Mouse (Mus musculus): ENCODE measurements around the gene Susd3. TPM values are rescaled to one million over a fixed set of nuclear protein-coding genes. Genes with fewer than 3 reads are reported as not detected.

Susd3 gene
- polyA plus RNA-seq, 1 experiment from 2014 or later = 1.2 TPM

DNA sequence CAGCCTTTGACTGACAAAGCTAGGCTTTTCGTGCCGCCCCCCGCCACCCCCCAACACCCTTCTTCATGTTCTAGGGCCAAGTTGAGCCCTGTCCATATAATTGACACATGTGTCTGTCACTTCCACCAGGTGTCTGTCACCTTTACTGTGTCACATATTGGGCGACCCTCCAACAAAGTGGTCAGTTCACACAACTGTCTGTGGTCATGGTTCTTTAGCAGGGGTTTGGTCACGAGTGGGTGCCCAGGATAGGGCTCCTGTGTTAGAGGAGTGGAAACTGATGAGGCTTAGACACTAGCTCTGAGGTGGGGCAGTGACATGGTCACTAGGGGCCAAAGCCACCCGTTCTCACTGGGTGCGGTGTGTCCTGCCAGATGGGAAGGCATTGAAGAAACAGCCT lies 48.6 kb downstream of the Susd3 start:
- Histone ChIP-seq H3K9me3 (ENCODE audit: control insufficient read depth, low read length) (no peaks in the 10 kb centered on the region), H3K4me1 (ENCODE audit: control insufficient read depth, insufficient read depth, low read length) (no peaks in the 10 kb centered on the region), H3K9ac (ENCODE audit: low read length) (no peak overlapping the region), H3K4me2 (ENCODE audit: low read depth, severe bottlenecking) (no peak overlapping the region), H3K36me3 (ENCODE audit: control insufficient read depth, insufficient read depth, low read length) (no peaks in the 10 kb centered on the region), H3K27me3 (ENCODE audit: control insufficient read depth, insufficient read depth, low read length) (no peaks in the 10 kb centered on the region), H3K27ac (replicated peaks; ENCODE audit: low read depth, low read length) (no peak overlapping the region), H3K4me3 (ENCODE audit: low read depth, low read length) (no peak overlapping the region)
- WGBS = 93% methylated on average over 7 of the region's 7 CpGs
- ATAC-seq (ENCODE audit: insufficient number of reproducible peaks, low FRiP score, low TSS enrichment, low read depth) = no peak
- no peak for DNase-seq (ENCODE audit: low spot score)

- Histone ChIP-seq H3K36me3 (ENCODE audit: control insufficient read depth, insufficient read depth, low read length) (no peaks in the 10 kb centered on the region), H3K9ac (ENCODE audit: low read length) (no peak overlapping the region), H3K4me3 (ENCODE audit: low read depth, low read length) (no peak overlapping the region), H3K27ac (replicated peaks; ENCODE audit: low read depth, low read length) (no peak overlapping the region), H3K9me3 (ENCODE audit: control insufficient read depth, low read length) (no peaks in the 10 kb centered on the region), H3K4me1 (ENCODE audit: control insufficient read depth, insufficient read depth, low read length) (no peaks in the 10 kb centered on the region), H3K4me2 (ENCODE audit: low read depth, severe bottlenecking) (no peak overlapping the region), H3K27me3 (ENCODE audit: control insufficient read depth, insufficient read depth, low read length) (no peaks in the 10 kb centered on the region)
- ATAC-seq (ENCODE audit: insufficient number of reproducible peaks, low FRiP score, low TSS enrichment, low read depth) = no peak
- DNase-seq (ENCODE audit: low spot score) = no peak
- WGBS = 90% methylated on average over 9 of the region's 9 CpGs
Measured at GRCm38 (mm10) chr13:49198734-49199133, 49.8 kb downstream of the Susd3 start.

DNA sequence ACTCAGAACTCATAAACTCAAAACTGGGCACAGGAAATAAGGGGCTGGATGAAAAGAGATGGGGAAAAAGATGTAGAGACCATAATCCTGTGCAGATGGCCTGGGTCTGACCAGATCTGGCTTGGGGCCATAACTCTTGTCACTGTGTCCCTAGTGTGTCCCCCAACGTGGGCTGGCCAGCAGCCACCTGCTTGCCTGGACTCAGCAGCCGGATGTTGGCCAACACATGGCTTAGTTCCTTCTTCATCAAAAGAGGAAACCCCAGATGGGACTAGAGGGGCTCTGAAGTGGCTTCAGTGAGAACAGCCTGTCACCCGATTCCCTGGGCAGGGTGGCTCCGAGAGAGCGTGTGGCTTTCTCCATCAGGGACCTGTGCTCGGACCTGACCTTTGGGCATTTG lies 51.7 kb downstream of the Susd3 start:
- Histone ChIP-seq H3K4me2 (ENCODE audit: low read depth, severe bottlenecking) (no peak overlapping the region), H3K27me3 (ENCODE audit: control insufficient read depth, insufficient read depth, low read length) (no peaks in the 10 kb centered on the region), H3K9me3 (ENCODE audit: control insufficient read depth, low read length) (no peaks in the 10 kb centered on the region), H3K27ac (replicated peaks; ENCODE audit: low read depth, low read length) (no peak overlapping the region), H3K36me3 (ENCODE audit: control insufficient read depth, insufficient read depth, low read length) (no peaks in the 10 kb centered on the region), H3K4me3 (ENCODE audit: low read depth, low read length) (no peak overlapping the region), H3K9ac (ENCODE audit: low read length) (no peak overlapping the region), H3K4me1 (ENCODE audit: control insufficient read depth, insufficient read depth, low read length) (no peaks in the 10 kb centered on the region)
- ATAC-seq (ENCODE audit: insufficient number of reproducible peaks, low FRiP score, low TSS enrichment, low read depth) (no peak), DNase-seq (ENCODE audit: low spot score) (no peak)
- WGBS = 82% methylated on average over 6 of the region's 6 CpGs

DNA sequence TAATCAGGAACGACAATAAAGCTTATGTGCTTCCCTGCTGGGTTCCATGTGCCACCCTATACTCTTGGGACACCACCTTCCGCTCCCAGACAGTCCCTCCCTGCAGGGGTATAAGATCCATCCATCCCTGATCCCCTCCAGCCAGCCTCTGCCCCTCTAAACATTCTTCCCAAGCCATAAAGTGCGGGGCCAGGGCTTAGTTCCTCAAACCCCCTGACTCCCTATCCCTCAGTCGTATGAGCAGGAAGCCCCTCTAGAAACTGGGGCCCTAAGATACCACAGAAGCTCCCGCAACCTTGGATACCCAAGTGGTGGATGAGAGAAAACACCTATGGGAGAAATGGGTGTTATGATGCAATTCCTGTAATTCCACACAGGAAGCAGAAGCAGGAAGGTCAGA lies 52.3 kb downstream of the Susd3 start:
- Histone ChIP-seq H3K9ac (ENCODE audit: low read length) (no peak overlapping the region), H3K9me3 (ENCODE audit: control insufficient read depth, low read length) (no peaks in the 10 kb centered on the region), H3K4me1 (ENCODE audit: control insufficient read depth, insufficient read depth, low read length) (peaks cover 1% of the 10 kb centered on the region; the same call in 1 of the 2 replicates), H3K27ac (replicated peaks; ENCODE audit: low read depth, low read length) (no peak overlapping the region), H3K4me2 (ENCODE audit: low read depth, severe bottlenecking) (no peak overlapping the region), H3K27me3 (ENCODE audit: control insufficient read depth, insufficient read depth, low read length) (no peaks in the 10 kb centered on the region), H3K36me3 (ENCODE audit: control insufficient read depth, insufficient read depth, low read length) (no peaks in the 10 kb centered on the region), H3K4me3 (ENCODE audit: low read depth, low read length) (no peak overlapping the region)
- DNase-seq (ENCODE audit: low spot score) (no peak), ATAC-seq (ENCODE audit: insufficient number of reproducible peaks, low FRiP score, low TSS enrichment, low read depth) (no peak)
- 79% methylated on average over 5 of the region's 5 CpGs for WGBS

- Histone ChIP-seq H3K27me3 (ENCODE audit: control insufficient read depth, insufficient read depth, low read length) (no peaks in the 10 kb centered on the region), H3K4me2 (ENCODE audit: low read depth, severe bottlenecking) (no peak overlapping the region), H3K9me3 (ENCODE audit: control insufficient read depth, low read length) (no peaks in the 10 kb centered on the region), H3K4me3 (ENCODE audit: low read depth, low read length) (no peak overlapping the region), H3K4me1 (ENCODE audit: control insufficient read depth, insufficient read depth, low read length) (peaks cover 3% of the 10 kb centered on the region; the same call in 1 of the 2 replicates), H3K27ac (replicated peaks; ENCODE audit: low read depth, low read length) (no peak overlapping the region), H3K36me3 (ENCODE audit: control insufficient read depth, insufficient read depth, low read length) (no peaks in the 10 kb centered on the region), H3K9ac (ENCODE audit: low read length) (no peak overlapping the region)
- DNase-seq (ENCODE audit: low spot score) = no peak
- 90% methylated on average over 7 of the region's 7 CpGs for WGBS
- ATAC-seq (ENCODE audit: insufficient number of reproducible peaks, low FRiP score, low TSS enrichment, low read depth) = no peak
Measured at GRCm38 (mm10) chr13:49195651-49196050, 52.9 kb downstream of the Susd3 start.

GRCm38 (mm10) chr13:49194811-49195210 lies 53.7 kb downstream of the Susd3 start:
- no peaks in the 10 kb centered on the region for H3K27me3 ChIP-seq (ENCODE audit: control insufficient read depth, insufficient read depth, low read length)
- H3K36me3 ChIP-seq (ENCODE audit: control insufficient read depth, insufficient read depth, low read length) = no peaks in the 10 kb centered on the region
- no peaks in the 10 kb centered on the region for H3K9me3 ChIP-seq (ENCODE audit: control insufficient read depth, low read length)
- WGBS = 91% methylated on average over 13 of the region's 13 CpGs
- DNase-seq (ENCODE audit: low spot score) (no peak), ATAC-seq (ENCODE audit: insufficient number of reproducible peaks, low FRiP score, low TSS enrichment, low read depth) (no peak)
- no peak overlapping the region for H3K4me3 ChIP-seq (ENCODE audit: low read depth, low read length)
- H3K27ac ChIP-seq (replicated peaks; ENCODE audit: low read depth, low read length) = no peak overlapping the region
- no peak overlapping the region for H3K9ac ChIP-seq (ENCODE audit: low read length)
- H3K4me1 ChIP-seq (ENCODE audit: control insufficient read depth, insufficient read depth, low read length) = peaks cover 3% of the 10 kb centered on the region; the same call in 1 of the 2 replicates
- no peak overlapping the region for H3K4me2 ChIP-seq (ENCODE audit: low read depth, severe bottlenecking)

- Histone ChIP-seq H3K9me3 (ENCODE audit: control insufficient read depth, low read length) (no peaks in the 10 kb centered on the region), H3K27ac (replicated peaks; ENCODE audit: low read depth, low read length) (no peak overlapping the region), H3K36me3 (ENCODE audit: control insufficient read depth, insufficient read depth, low read length) (no peaks in the 10 kb centered on the region), H3K27me3 (ENCODE audit: control insufficient read depth, insufficient read depth, low read length) (no peaks in the 10 kb centered on the region), H3K4me2 (ENCODE audit: low read depth, severe bottlenecking) (no peak overlapping the region), H3K4me1 (ENCODE audit: control insufficient read depth, insufficient read depth, low read length) (peaks cover 4% of the 10 kb centered on the region), H3K9ac (ENCODE audit: low read length) (no peak overlapping the region), H3K4me3 (ENCODE audit: low read depth, low read length) (no peak overlapping the region)
- ATAC-seq (ENCODE audit: insufficient number of reproducible peaks, low FRiP score, low TSS enrichment, low read depth) (no peak), DNase-seq (ENCODE audit: low spot score) (no peak)
- WGBS = 96% methylated on average over 17 of the region's 17 CpGs
Measured at GRCm38 (mm10) chr13:49193650-49194049, 54.9 kb downstream of the Susd3 start.

GRCm38 (mm10) chr13:49192156-49192855 lies 56.2 kb downstream of the Susd3 start:
- Histone ChIP-seq H3K4me2 (ENCODE audit: low read depth, severe bottlenecking) (no peak overlapping the region), H3K27ac (replicated peaks; ENCODE audit: low read depth, low read length) (no peak overlapping the region), H3K4me3 (ENCODE audit: low read depth, low read length) (no peak overlapping the region), H3K36me3 (ENCODE audit: control insufficient read depth, insufficient read depth, low read length) (no peaks in the 10 kb centered on the region), H3K27me3 (ENCODE audit: control insufficient read depth, insufficient read depth, low read length) (no peaks in the 10 kb centered on the region), H3K9me3 (ENCODE audit: control insufficient read depth, low read length) (no peaks in the 10 kb centered on the region), H3K9ac (ENCODE audit: low read length) (no peak overlapping the region), H3K4me1 (ENCODE audit: control insufficient read depth, insufficient read depth, low read length) (peaks cover 13% of the 10 kb centered on the region)
- DNase-seq (ENCODE audit: low spot score) = no peak
- no peak for ATAC-seq (ENCODE audit: insufficient number of reproducible peaks, low FRiP score, low TSS enrichment, low read depth)
- 81% methylated on average over 16 of the region's 16 CpGs for WGBS

- no peak overlapping the region for H3K4me3 ChIP-seq (ENCODE audit: low read depth, low read length)
- no peaks in the 10 kb centered on the region for H3K9me3 ChIP-seq (ENCODE audit: control insufficient read depth, low read length)
- 54% methylated on average over 5 of the region's 5 CpGs for WGBS
- DNase-seq (ENCODE audit: low spot score) (no peak), ATAC-seq (ENCODE audit: insufficient number of reproducible peaks, low FRiP score, low TSS enrichment, low read depth) (no peak)
- no peaks in the 10 kb centered on the region for H3K27me3 ChIP-seq (ENCODE audit: control insufficient read depth, insufficient read depth, low read length)
- no peak overlapping the region for H3K9ac ChIP-seq (ENCODE audit: low read length)
- H3K4me1 ChIP-seq (ENCODE audit: control insufficient read depth, insufficient read depth, low read length) = peaks cover 18% of the 10 kb centered on the region
- no peak overlapping the region for H3K27ac ChIP-seq (replicated peaks; ENCODE audit: low read depth, low read length)
- H3K36me3 ChIP-seq (ENCODE audit: control insufficient read depth, insufficient read depth, low read length) = no peaks in the 10 kb centered on the region
- H3K4me2 ChIP-seq (ENCODE audit: low read depth, severe bottlenecking) = no peak overlapping the region
Measured at GRCm38 (mm10) chr13:49191673-49192035, 56.9 kb downstream of the Susd3 start.
